Mouse (Mus musculus) urinary bladder, postnatal 14 days (tissue): ENCODE data around the gene Slc2a8.

Source experiments
- DNase-seq: peaks from one replicate; pipeline ENCODE4 v3.0.0; 2021; ENCODE audit warnings: low spot score

Gene Slc2a8

GRCm38 (mm10) chr2:32928947-32929829 is 52.7 kb downstream of the Slc2a8 start:
- no peak for DNase-seq

DNA sequence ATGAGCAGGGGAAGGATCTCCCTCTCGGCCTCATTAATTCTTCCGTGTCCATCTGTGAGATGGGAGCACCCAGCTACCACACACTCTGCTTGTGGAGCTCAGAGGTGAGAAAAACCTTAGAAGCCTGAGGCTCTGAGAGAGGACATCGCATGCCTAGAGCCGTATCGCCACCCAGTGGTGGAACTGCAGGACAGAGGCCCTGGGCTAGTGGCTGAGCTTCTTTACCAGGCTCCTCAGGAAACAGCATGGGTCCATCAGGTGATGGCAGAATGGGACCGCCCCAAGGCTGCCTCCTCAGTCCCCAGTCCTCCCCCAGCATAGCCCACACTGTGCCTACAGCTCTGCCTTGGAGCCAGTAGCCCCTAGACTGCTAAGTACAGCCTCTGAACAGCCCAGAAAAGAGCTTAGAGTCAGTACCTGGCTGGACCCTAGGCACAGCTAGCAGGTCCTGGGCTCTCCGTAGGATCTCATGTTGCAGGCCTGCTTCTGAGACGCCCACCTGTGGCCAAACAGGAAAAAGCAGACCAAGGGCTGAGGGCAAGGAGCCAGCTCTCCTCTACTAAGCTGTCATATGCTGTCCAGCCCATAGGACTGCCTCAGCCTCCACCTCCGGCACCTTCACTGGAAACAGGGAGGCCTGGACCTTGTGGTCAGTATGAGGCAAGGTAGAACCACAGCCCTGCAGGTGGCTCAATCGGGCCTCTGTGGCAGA is 53.5 kb downstream of the Slc2a8 start:
- peak; percentile 85 for DNase-seq

DNA sequence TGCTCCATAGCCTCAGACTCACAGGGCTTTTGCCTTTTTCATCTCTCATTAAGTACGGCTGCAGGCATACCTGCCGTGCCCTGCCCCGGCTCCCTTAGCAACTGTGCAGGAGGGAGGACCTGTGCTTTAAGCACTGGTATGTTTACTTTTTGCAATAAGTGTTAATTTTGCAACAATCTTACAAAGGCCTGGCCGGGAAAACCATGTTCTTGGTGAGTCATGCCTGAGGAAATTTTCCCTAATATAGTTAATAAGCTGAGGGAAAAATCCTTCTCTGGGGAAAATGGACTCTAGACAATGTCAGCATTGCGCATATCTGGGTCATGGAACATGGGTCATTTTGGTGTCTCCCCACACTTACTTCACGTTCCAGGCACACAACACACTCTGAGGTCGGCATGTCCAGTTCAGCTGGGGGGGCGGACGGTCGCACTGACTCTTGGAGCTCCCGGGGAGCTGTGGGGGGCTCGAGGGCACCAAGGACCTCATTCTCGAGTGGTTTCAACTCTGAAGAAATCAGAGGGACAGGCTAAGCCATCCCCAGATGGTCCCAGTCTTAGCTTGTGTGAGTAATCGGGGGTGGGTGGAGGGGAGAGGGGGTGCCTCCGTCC is 54.2 kb downstream of the Slc2a8 start:
- DNase-seq, result no peak

GRCm38 (mm10) chr2:32926330-32927075 is 55.4 kb downstream of the Slc2a8 start:
- no peak for DNase-seq

DNA sequence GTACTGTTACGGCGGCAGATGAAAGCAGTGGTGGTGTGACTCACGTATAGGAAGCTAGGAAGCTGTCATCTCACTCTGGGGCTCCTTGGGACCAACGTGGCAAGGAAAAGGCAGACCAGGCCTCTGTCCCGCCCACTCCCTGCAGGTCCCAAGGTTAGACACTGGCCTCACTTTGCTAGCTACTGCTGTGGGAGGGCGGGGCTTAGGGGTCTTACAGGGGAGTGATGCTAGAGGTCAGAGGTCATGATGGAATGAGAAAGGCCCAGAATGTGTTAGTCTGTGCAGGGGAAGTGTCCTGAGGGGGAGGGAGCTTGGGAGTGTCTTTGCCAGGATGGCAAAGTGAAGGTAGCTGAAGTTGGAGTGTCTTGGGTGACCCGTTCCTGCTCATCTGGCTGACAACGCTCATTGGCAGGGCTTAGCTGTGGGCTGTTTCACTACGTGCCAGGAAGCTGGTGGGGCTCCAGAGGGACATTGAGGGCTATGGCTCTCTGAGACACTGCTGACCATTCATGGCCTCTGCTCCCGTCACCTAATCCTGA is 57.5 kb downstream of the Slc2a8 start:
- no peak for DNase-seq

DNA sequence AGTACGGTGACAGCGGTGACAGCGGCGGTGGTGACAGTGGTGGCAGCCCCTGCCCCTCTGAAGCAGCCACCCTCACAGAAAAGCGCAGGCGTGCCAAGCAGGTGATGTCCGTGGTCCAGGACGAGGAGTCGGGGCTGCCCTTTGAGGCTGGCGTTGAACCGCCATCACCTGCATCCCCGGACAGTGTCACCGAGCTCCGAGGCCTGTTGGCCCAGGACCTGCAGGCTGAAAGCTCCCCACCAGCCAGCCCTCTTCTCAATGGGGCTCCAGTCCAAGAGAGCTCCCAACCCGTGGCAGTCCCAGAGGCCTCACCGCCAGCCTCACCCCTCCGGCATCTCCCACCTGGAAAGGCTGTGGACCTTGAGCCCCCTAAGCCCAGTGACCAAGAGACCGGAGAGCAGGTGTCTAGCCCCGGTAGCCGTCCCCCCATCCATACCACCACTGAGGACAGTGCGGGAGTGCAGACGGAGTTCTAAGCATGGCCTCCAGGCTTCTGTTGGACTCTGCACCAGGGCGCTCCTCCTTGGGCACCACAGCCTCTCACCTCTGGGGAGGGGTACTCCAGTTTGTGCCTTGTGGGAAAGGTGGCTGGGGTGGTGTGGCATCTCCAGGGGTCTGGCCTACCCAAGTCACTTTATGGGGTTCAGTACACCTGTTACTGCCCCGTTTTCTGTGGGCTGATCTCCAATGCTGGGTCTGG is 58.2 kb downstream of the Slc2a8 start:
- no peak for DNase-seq
